Mouse (Mus musculus): ENCODE measurements around the gene Ctxn1.

DNA sequence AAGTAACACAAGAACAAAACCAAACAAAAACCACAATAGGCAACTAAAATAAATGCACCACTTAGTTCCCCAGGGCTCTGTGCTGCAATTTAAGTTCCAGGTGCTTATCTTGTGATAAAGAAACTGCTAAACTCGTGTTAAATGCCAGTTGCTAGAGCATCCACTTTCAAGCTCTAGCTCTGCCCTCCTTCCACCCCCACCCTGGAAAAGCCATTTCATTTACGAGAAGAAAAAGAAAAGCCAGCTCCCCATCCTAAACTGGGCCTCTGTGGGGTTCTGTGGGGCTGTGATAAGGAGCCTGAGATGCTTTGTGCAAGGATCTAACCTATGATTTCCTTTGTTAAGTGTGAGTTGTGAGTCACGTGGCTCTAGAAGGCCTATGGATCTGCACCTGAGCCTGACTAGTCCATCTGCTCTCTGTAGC lies 45.1 kb upstream of the Ctxn1 start:
- TF ChIP-seq CTCF (conservative IDR thresholded peaks at IDR 0.05; ENCODE audit: insufficient read depth, insufficient read length, low read depth, low read length) (no peak), POLR2A (IDR thresholded peaks at IDR 0.05; ENCODE audit: low read depth, low read length) (no peak)

All from kidney, adult 2 months (tissue).